Mouse (Mus musculus) kidney, postnatal 4 days (tissue): ENCODE measurements at regions not wholly inside any gene's neighbourhood (a gene's known extent, or its start where the extent isn't known, plus 50 kb on each side); places are given as distances from the start of the nearest gene placed in this dataset.
"Not testable (repeated sequence)": the region's sequence is repeated elsewhere in the genome, so short reads cannot be mapped to it uniquely, and the experiment has no call there.

Experiments used
- DNase-seq, 2 experiments: peaks; one replicate each; pipeline ENCODE4 v3.0.0; 2021; ENCODE audit warnings: mixed read lengths in 2 of 2

GRCm38 (mm10) chr14:71095661-71096422, 496.2 kb upstream of the Fam160b2 start:
- no peak for DNase-seq

GRCm38 (mm10) chr14:71092626-71093326, 493.1 kb upstream of the Fam160b2 start:
- DNase-seq = peak; percentile 17 to 40

DNA sequence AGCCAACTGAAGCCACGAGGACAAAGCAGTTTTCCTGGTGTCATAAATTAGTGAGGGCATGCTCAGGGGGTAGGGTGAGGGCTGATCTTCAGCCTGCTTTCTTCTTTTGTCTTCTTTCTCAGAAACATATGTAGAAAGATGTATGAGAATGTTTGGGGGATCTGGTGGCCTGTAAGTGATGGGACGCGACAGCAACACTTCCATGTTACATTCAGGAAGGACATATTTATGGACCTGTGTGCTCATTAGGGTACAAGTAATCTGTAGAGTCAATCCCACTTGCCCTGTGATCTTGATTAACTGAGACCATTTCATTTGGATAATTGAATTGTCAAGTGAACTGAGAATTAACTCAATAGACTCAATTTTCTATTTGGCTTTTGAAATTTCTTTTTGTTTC, 486.1 kb upstream of the Fam160b2 start:
- no peak for DNase-seq

- DNase-seq = no peak
Measured at GRCm38 (mm10) chr14:71082327-71082726, 482.7 kb upstream of the Fam160b2 start.

GRCm38 (mm10) chr14:71075671-71076070, 476.0 kb upstream of the Fam160b2 start:
- no peak for DNase-seq

- DNase-seq = no peak
Measured at GRCm38 (mm10) chr14:71074019-71074418, 474.4 kb upstream of the Fam160b2 start.

DNA sequence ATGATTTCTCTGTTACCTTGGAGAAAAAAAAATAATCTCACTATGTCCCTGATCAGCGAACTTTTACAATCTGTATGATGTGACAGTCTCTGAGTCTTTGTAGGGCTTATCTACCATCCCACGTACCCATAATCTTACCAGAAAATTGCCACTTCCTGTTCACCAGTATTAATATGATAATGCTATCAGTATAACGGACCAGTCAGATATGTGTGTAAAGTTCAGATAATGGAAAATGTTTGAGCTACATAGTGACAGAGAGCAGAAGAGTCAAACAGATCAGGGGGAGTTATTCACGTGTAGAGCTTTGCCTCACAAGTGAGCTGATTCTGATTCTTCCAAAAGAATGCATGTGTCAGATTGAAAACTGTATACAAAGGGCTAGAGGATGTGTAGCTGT, 466.0 kb upstream of the Fam160b2 start:
- DNase-seq = no peak

DNA sequence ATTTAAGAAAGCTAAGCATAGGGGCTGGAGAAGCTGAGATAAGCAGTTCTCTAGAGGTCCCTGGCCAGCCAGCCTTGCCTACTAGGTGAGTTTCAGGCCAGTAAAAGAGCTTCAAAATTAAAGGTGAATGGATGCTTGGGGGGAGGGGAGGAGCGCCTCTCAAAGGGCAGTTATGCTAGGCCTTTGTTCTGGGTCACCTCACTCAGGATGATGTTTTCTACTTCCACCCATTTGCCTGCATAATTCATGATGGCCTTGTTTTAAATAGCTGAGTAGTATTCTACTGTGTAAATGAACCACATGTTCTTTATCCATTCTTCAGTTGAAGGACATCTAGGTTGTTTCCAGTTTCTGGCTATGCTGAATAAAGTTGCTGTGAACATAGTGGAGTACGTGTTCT, 457.0 kb upstream of the Fam160b2 start:
- DNase-seq = no peak

GRCm38 (mm10) chr14:71055480-71055879, 455.8 kb upstream of the Fam160b2 start:
- no peak for DNase-seq

DNA sequence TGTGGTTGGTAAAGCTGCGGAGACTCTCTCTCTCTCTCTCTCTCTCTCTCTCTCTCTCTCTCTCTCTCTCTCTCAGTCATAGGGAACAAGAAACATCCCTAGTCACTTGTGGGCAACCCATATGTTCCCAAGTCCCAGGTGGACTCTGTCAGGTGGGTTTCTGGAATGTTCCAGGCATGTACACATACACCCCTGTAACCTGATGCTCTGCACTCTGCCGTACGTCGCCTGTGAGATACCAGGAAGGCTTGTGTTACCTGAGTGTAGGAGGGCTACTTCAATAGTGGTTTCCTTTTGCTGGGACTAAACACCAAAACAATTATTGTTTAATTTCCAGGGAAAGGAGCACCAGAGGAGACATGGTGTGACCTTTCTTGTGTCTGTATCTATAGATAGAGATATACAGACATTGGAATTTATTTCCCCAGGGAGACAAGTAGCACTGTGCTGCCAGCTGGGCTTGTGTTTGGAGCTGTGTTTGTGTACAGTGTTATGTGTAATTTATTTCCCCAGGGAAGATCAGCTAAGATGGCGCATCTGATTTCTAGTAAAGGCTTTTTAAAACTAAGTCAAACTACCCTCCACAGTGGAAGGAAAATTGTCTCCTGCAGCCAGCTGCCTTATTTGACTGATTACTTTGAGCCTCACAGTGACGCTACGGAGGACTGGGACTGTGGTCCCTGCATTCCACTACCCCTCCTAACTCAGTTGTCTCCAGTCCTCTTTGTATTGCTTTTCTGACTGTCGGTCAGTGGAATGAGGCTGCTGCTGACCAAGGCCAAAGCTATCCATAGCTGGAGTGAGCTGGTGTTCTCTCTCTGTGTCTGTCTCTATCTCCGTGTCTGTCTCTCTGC, 454.4 kb upstream of the Fam160b2 start:
- no peak for DNase-seq

DNA sequence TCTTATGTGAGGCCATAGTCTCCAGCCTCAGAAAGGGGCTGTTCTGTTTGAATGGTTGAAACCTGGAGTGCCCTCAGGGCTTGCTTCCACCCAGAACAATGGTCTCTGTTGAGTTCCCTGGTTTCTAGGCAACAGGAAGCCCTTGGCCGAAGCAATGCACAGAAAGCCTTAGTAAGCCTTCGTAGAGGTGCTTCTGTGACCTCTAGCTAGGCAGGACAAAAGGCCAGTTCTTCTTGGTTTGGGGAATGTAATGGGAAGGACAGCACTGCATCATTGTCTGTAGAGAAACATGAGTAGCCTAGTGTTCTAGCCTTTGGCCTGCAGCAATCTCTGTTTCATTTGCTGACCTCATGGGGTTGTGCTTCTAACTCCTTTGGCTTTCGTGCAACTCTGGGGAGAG, 447.5 kb upstream of the Fam160b2 start:
- DNase-seq = peak in 1 of 2 experiments; percentile 6

DNA sequence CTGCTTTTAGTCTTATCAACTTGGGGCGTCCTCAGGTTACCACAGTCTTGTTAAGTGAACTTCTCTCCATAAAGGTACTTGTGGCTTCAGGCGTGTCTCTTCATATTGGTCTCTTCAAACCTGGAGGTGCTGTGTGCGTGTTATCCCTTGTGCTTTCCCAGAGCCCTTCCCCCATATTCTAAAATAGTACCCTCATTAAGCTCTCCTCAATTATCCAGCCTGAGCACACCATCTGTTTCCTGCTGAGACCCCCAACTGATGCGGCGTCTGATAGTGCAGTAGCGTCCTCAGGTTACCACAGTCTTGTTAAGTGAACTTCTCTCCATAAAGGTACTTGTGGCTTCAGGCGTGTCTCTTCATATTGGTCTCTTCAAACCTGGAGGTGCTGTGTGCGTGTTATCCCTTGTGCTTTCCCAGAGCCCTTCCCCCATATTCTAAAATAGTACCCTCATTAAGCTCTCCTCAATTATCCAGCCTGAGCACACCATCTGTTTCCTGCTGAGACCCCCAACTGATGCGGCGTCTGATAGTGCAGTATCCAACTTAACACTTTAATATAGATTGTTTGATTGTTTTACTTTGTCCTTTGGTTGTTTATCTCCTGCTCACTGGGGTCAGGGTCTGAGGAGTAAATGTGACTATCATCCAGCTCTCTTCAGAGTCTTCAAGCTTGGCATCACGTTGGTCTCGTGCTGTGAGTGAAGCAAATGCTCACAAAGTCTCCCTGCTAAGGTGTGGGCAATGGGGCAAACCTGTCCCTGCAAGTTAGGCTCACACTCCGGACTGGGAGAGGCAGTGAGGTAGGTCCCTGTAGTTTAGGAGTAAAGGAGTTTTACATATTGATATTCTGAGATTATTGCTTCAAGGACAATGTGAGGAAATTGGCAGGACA, 444.5 kb upstream of the Fam160b2 start:
- DNase-seq = not testable (repeated sequence)

- DNase-seq = no peak
Measured at GRCm38 (mm10) chr14:71036620-71037019, 437.0 kb upstream of the Fam160b2 start.

DNA sequence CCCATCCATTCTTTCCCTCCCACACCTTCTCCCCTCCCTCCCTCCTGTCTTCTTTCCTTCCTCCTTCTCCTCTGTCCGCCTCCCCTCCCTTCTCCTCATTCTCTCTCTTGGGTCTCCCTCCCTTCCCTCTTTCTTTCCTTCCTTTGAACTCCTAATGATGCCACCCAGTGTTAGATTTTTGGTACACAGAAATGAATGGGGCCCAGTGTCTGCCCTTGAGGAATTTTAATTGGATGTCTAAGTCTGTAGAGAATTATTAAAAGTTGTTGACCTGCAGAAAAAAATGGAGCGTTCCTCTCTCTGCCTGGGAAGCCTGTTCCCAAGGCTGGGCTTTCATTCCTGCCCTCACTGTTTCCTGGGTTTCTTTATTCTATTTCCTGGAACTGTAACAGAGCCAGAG, 434.0 kb upstream of the Fam160b2 start:
- DNase-seq = no peak

DNA sequence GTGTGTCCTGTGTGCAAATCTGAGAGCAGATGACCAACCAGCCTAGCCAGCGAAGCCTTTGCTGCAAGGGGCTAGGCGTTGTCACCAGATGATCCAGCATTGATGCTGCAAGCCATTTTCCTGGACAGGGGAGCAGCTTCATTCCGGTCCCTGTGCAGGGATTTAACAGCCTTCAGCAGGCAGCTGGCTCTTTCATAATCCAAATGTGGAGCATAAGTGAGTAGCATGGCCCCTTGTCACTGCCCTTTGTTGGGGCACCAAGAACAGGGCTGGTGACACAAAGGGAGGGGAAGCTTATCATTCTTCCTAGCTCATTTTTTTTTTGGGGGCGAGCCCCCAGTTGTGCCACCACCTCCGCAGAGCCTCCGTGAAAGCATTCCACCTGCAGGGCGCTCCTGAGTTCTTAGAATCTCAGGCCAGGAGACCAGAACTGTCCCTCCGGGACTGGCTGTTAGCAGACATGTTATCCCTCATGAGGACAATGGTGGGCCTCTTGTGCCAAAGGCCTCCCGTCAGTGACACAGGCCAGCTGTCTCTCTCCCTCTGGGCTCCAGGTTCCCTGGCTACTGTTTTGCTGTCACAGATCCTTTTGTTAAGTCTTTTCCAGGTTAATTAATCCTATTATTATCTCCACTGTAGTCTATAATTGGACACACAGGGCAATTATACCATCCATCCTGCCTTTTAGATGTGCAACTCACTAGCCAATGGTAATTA, 430.7 kb upstream of the Fam160b2 start:
- DNase-seq = no peak
